Mouse (Mus musculus): ENCODE data around the gene Cox4i1. TPM values are rescaled to one million over a fixed set of nuclear protein-coding genes. Genes with fewer than 3 reads are reported as not detected.

Gene Cox4i1
- polyA plus RNA-seq, 1 experiment from 2014 or later: 971 TPM

Other genes starting within 250 kb of the Cox4i1 start
- 27.1 and 34.2 TPM in 2 replicates for gene Gins2, start 78.9 kb upstream of the Cox4i1 start, polyA plus RNA-seq (2015; fragmentation: Nextera tagmentation; extraction: Ambion mirVana)
- gene 1190005I06Rik, start 20.6 kb upstream of the Cox4i1 start, polyA plus RNA-seq (2015; fragmentation: Nextera tagmentation; extraction: Ambion mirVana): 8.3 and 11.3 TPM in 2 replicates
- gene Gm27021, start 143 bp upstream of the Cox4i1 start, polyA plus RNA-seq (2015; fragmentation: Nextera tagmentation; extraction: Ambion mirVana): 6.6 and 7.3 TPM in 2 replicates
- gene Emc8, start 351 bp downstream of the Cox4i1 start, polyA plus RNA-seq (2015; fragmentation: Nextera tagmentation; extraction: Ambion mirVana): 168 and 178 TPM in 2 replicates
- 4.0 and 4.8 TPM in 2 replicates for gene Irf8, start 68.1 kb downstream of the Cox4i1 start, polyA plus RNA-seq (2015; fragmentation: Nextera tagmentation; extraction: Ambion mirVana)